Mouse (Mus musculus) heart, adult 10 weeks (tissue): Measurements from ENCODE around the gene Zfp52. TPM values are rescaled to one million over a fixed set of nuclear protein-coding genes. Genes with fewer than 3 reads are reported as not detected.

Experiments used
- polyA plus RNA-seq: library from polyadenylated mRNA; stranded (reverse); fragments of 350-450 nt; fragmentation: Illumina TruSeq; extraction: RNeasy Lipid Tissue Mini Kit (QIAGEN cat#74804); gene quantifications from one replicate; pipeline ENCODE4 v1.2.3, GENCODE M21; 2014; ENCODE audit warnings: low read depth, low replicate concordance

The Zfp52 gene
- 8.1 TPM for polyA plus RNA-seq

GRCm38 (mm10) chr17:21535096-21536001 is at the start of gene Zfp52:
Gene Zfp52, plus strand, starts transcription at chr17:21535539.

GRCm38 (mm10) chr17:21488760-21489499 is 46.4 kb upstream of the Zfp52 start, which contains the start of gene Zfp53:
Gene Zfp53, plus strand, starts transcription at chr17:21488998.

DNA sequence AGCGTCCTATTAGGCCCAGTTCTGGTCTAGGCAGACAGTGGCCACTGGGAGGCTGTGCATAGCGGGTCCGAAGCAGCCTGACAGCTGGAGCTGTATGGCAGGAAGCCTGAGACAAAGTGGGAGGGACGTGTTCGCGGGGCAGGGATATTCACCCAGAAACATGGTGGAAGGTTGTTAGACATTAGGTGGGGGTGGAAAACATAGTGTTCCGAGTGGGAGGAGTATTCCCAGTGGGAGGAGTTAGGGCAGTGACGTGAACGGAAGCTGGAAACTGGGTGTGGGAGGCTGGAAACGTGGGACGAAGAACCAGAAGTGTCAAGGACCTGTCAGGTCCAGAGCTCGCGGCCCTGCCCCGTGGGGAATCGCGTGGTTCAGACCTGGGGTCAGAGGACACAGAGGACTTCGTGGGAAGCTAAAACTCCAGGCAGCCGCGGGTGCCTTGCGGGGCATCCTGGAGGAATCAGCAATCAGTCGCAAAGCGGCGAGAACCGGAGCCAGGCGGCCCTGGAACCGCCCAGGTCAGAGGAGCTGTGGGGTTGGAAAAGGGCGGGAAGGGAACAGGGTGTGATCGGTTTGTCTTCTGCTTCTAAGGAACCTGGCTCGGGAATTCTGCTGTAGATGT is 31.5 kb downstream of the Zfp52 start, which contains the start of gene Zfp948:
TSS of gene Zfp948 (plus strand) at position 281 of the 622 bp plus-strand sequence.

Other genes starting within 250 kb of the Zfp52 start
- gene Vmn1r237, start 223.7 kb upstream of the Zfp52 start, polyA plus RNA-seq: not detected
- gene Zfp677, start 151.8 kb upstream of the Zfp52 start, polyA plus RNA-seq: 1.3 TPM
- gene Zfp54, start 112.3 kb upstream of the Zfp52 start, polyA plus RNA-seq: 2.3 TPM
- gene Zfp51, start 85.2 kb upstream of the Zfp52 start, polyA plus RNA-seq: 8.2 TPM
- 3.6 TPM for gene Zfp53, start 46.5 kb upstream of the Zfp52 start, polyA plus RNA-seq
- gene Zfp948, start 31.5 kb downstream of the Zfp52 start, polyA plus RNA-seq: 6.7 TPM
- gene Zfp983, start 115.1 kb downstream of the Zfp52 start, polyA plus RNA-seq: 3.8 TPM
- not detected for gene Gm10226, start 156.3 kb downstream of the Zfp52 start, polyA plus RNA-seq
- 2.1 TPM for gene Zfp760, start 172.2 kb downstream of the Zfp52 start, polyA plus RNA-seq
- gene Zfp229, start 195.3 kb downstream of the Zfp52 start, polyA plus RNA-seq: 3.7 TPM